Mouse (Mus musculus) heart, embryonic 13.5 days (tissue): ENCODE data around the gene Atxn2. TPM values are rescaled to one million over a fixed set of nuclear protein-coding genes. Genes with fewer than 3 reads are reported as not detected.
"Not testable (repeated sequence)": the region's sequence is repeated elsewhere in the genome, so short reads cannot be mapped to it uniquely, and the experiment has no call there.

ENCODE experiments used
- ATAC-seq: fragments of 200-750 bp; cut with Nextera tagmentation; 2 replicates; pipeline ENCODE4 v1.8.0; 2017; ENCODE audit warnings: moderate TSS enrichment; ENCODE audit not compliant: insufficient number of reproducible peaks, low FRiP score, low TSS enrichment; ENCODE audit errors: extremely low read depth
- H3K27ac ChIP-seq: fragments of 300-500 bp; sonication (generic); replicated peaks from 2 replicates; pipeline ENCODE4 v1.5.1; 2015; ENCODE audit warnings: moderate library complexity, mild to moderate bottlenecking, inconsistent platforms
- H3K27me3 ChIP-seq: fragments of 300-500 bp; sonication (generic); replicated peaks from 2 replicates; pipeline ENCODE4 v1.6.1; 2015; ENCODE audit warnings: mild to moderate bottlenecking, inconsistent platforms
- H3K36me3 ChIP-seq: fragments of 300-500 bp; sonication (generic); 2 replicates; pipeline ENCODE4 v1.6.1; 2015; ENCODE audit warnings: mild to moderate bottlenecking, inconsistent platforms
- H3K4me1 ChIP-seq: fragments of 300-500 bp; sonication (generic); 2 replicates; pipeline ENCODE4 v1.6.1; 2015; ENCODE audit warnings: inconsistent platforms
- H3K4me2 ChIP-seq: fragments of 300-500 bp; sonication (generic); 2 replicates; pipeline ENCODE4 v1.6.1; 2015; ENCODE audit warnings: inconsistent platforms, mild to moderate bottlenecking, moderate library complexity
- H3K4me3 ChIP-seq: fragments of 300-500 bp; sonication (generic); 2 replicates; pipeline ENCODE4 v1.5.1; 2015; ENCODE audit warnings: moderate library complexity, mild to moderate bottlenecking, inconsistent platforms
- H3K9ac ChIP-seq: fragments of 300-500 bp; sonication (generic); 2 replicates; pipeline ENCODE4 v1.6.1; 2015; ENCODE audit warnings: inconsistent platforms, mild to moderate bottlenecking, moderate library complexity
- H3K9me3 ChIP-seq: fragments of 300-500 bp; sonication (generic); 2 replicates; pipeline ENCODE4 v1.6.1; 2016; ENCODE audit warnings: inconsistent platforms
- WGBS: fragments of 180-500 bp; shearing (Covaris S2); methylation state at CpG from one replicate; pipeline ENCODE4 v1.1.7; 2015; ENCODE audit warnings: mixed read lengths; 5-methylcytosine and 5-hydroxymethylcytosine counted together
- polyA plus RNA-seq: library from polyadenylated mRNA; unstranded; fragments of >200 nt; fragmentation: Nextera tagmentation; extraction: Ambion mirVana; gene quantifications from 2 replicates; pipeline ENCODE4 v1.2.1, GENCODE M21; 2015

Atxn2 gene
- polyA plus RNA-seq, 1 experiment from 2014 or later, result 35.4 TPM

- Histone ChIP-seq H3K4me2 (no peak overlapping the region), H3K27me3 (no peaks in the 10 kb centered on the region), H3K9ac (no peak overlapping the region), H3K4me3 (no peak overlapping the region), H3K36me3 (peaks cover 25% of the 10 kb centered on the region), H3K4me1 (peaks cover 20% of the 10 kb centered on the region), H3K27ac (no peak overlapping the region), H3K9me3 (no peaks in the 10 kb centered on the region)
- no peak for ATAC-seq
- 70% methylated on average over 7 of the region's 7 CpGs for WGBS
Measured at GRCm38 (mm10) chr5:121690482-121691211, 20.5 kb upstream of the Atxn2 start.

DNA sequence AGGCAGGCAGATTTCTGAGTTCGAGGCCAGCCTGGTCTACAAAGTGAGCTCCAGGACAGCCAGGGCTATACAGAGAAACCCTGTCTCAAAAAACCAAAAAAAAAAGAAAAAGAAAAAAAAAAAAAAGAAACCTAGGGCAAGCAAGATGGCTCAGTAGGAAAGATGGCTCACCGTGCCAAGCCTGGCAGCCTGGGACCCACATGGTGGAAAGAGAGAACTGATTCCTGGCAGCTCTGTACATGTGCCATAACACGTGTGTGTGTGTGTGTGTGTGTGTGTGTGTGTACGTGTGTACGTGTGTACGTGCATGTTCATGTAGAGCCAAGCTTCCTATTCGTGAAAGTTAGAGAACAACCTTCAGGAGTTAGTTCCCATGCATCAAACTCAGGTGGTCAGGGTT lies 19.7 kb upstream of the Atxn2 start:
- peaks cover 12% of the 10 kb centered on the region for H3K4me1 ChIP-seq
- not testable (repeated sequence) for H3K4me3 ChIP-seq, H3K9me3 ChIP-seq, ATAC-seq, H3K27ac ChIP-seq, H3K4me2 ChIP-seq, H3K27me3 ChIP-seq, H3K9ac ChIP-seq
- H3K36me3 ChIP-seq, result peaks cover 17% of the 10 kb centered on the region
- WGBS, result 84% methylated on average over 7 of the region's 7 CpGs

DNA sequence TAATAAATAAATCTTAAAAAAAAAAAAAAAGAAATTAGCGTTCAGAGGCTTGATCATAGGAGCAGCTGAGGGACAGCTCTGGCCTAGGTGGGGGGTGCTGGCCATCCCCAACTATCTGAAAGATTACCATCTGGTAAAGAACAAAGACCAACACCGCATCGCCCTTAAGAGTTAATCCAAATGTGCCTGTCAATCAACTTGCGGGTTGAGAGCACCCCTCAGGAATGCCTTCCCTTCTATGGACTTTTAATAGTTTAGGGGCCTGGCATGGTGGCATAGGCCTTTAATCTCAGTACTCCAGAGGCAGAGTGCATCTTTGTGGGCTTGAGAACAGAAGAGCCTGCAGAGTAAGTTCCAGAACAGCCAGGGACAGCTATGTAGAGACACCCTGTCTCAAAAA lies 18.2 kb upstream of the Atxn2 start:
- 71% methylated on average over 4 of the region's 4 CpGs for WGBS
- H3K27me3 ChIP-seq, result no peaks in the 10 kb centered on the region
- H3K36me3 ChIP-seq, result 0 out of 2 replicates have a peak, but pooled peaks cover 3% of the 10 kb centered on the region
- no peak overlapping the region for H3K4me2 ChIP-seq
- no peak overlapping the region for H3K9ac ChIP-seq
- H3K27ac ChIP-seq, result no peak overlapping the region
- H3K9me3 ChIP-seq, result no peaks in the 10 kb centered on the region
- peaks cover 5% of the 10 kb centered on the region; the same call in 1 of the 2 replicates for H3K4me1 ChIP-seq
- no peak for ATAC-seq
- H3K4me3 ChIP-seq, result no peak overlapping the region

GRCm38 (mm10) chr5:121696761-121697160 lies 14.4 kb upstream of the Atxn2 start:
- Histone ChIP-seq H3K4me1 (peaks cover 19% of the 10 kb centered on the region), H3K4me3 (no peak overlapping the region), H3K9ac (no peak overlapping the region), H3K27ac (no peak overlapping the region), H3K4me2 (no peak overlapping the region), H3K9me3 (no peaks in the 10 kb centered on the region), H3K36me3 (no peaks in the 10 kb centered on the region), H3K27me3 (no peaks in the 10 kb centered on the region)
- ATAC-seq, result no peak
- WGBS, result 67% methylated on average over 6 of the region's 6 CpGs

DNA sequence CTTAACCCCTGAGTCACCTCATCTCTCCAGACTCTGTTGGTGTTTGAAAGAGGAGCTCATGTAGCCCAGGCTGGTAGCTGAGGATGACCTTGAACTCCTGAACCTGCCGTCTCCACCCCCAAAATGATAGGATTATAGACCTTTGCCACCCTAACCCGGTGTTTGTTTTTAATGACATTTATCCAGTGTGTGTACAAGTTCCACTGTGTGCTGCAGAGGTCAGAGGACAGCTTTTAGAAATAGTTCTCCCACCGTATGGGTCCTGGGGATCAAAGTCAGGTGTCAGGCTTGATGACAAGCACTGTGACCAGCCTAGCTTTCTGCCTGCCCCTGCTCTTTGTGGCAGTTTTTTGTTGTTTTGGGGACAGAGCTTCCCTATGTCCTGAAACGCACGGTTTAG lies 11.2 kb upstream of the Atxn2 start:
- no peak for ATAC-seq
- WGBS, result 50% methylated on average over 5 of the region's 5 CpGs
- H3K27ac ChIP-seq, result peak overlapping the region; percentile 73
- H3K4me1 ChIP-seq, result peaks cover 26% of the 10 kb centered on the region
- peak overlapping the region; percentile 80; the same call in 1 of the 2 replicates for H3K9ac ChIP-seq
- H3K4me2 ChIP-seq, result peak overlapping the region; percentile 64
- H3K9me3 ChIP-seq, result no peaks in the 10 kb centered on the region
- no peaks in the 10 kb centered on the region for H3K36me3 ChIP-seq
- no peak overlapping the region for H3K4me3 ChIP-seq
- H3K27me3 ChIP-seq, result no peaks in the 10 kb centered on the region

- WGBS, result 11% methylated on average over 11 of the region's 11 CpGs
- Histone ChIP-seq H3K9ac (peak overlapping the region; percentile 80), H3K4me3 (peak overlapping the region; percentile 34), H3K4me1 (peaks cover 29% of the 10 kb centered on the region), H3K9me3 (no peaks in the 10 kb centered on the region), H3K27me3 (no peaks in the 10 kb centered on the region), H3K27ac (peak overlapping the region; percentile 73), H3K36me3 (no peaks in the 10 kb centered on the region), H3K4me2 (peak overlapping the region; percentile 64)
- no peak for ATAC-seq
Measured at GRCm38 (mm10) chr5:121700496-121700895, 10.6 kb upstream of the Atxn2 start.

- H3K27ac ChIP-seq, result 0 out of 2 replicates have a peak overlapping the region, but pooled peaks have one; percentile 12
Measured at GRCm38 (mm10) chr5:121701111-121701769, 9.9 kb upstream of the Atxn2 start.

DNA sequence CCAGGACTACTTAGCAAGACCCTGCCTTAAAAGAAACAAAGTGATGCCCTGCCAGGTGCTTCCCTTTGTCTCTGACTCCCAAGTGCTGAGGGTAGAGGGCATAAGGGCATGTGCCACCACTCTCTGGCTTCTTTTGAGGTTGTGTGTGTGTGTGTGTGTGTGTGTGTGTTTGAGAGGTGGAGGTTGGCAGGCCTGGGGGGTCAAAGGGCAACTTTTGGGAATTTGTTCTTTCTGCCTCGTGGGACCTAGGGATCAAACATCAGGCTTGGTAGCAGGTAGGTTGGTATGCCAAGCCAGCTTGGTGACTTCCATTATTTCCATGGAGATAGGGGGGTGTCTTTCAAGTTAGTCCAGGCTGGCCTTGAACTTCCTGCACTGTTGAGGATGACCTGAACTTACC lies 7.8 kb upstream of the Atxn2 start:
- no peak for ATAC-seq
- H3K4me1 ChIP-seq, result peaks cover 29% of the 10 kb centered on the region
- H3K36me3 ChIP-seq, result no peaks in the 10 kb centered on the region
- no peak overlapping the region for H3K4me3 ChIP-seq
- no peaks in the 10 kb centered on the region for H3K9me3 ChIP-seq
- H3K9ac ChIP-seq, result no peak overlapping the region
- WGBS, result 55% methylated on average over 1 of the region's 1 CpGs
- H3K27me3 ChIP-seq, result no peaks in the 10 kb centered on the region
- no peak overlapping the region for H3K27ac ChIP-seq
- H3K4me2 ChIP-seq, result no peak overlapping the region

More at GRCm38 (mm10) chr5:121701111-121701769, 9.9 kb upstream of the Atxn2 start:
- no peaks in the 10 kb centered on the region for H3K36me3 ChIP-seq
- H3K4me3 ChIP-seq, result no peak overlapping the region
- H3K9me3 ChIP-seq, result no peaks in the 10 kb centered on the region
- peaks cover 29% of the 10 kb centered on the region for H3K4me1 ChIP-seq
- H3K27me3 ChIP-seq, result no peaks in the 10 kb centered on the region
- no peak for ATAC-seq
- 38% methylated on average over 8 of the region's 8 CpGs for WGBS
- H3K4me2 ChIP-seq, result peak overlapping the region; percentile 64; the same call in 1 of the 2 replicates
- peak overlapping the region; percentile 40 for H3K9ac ChIP-seq

DNA sequence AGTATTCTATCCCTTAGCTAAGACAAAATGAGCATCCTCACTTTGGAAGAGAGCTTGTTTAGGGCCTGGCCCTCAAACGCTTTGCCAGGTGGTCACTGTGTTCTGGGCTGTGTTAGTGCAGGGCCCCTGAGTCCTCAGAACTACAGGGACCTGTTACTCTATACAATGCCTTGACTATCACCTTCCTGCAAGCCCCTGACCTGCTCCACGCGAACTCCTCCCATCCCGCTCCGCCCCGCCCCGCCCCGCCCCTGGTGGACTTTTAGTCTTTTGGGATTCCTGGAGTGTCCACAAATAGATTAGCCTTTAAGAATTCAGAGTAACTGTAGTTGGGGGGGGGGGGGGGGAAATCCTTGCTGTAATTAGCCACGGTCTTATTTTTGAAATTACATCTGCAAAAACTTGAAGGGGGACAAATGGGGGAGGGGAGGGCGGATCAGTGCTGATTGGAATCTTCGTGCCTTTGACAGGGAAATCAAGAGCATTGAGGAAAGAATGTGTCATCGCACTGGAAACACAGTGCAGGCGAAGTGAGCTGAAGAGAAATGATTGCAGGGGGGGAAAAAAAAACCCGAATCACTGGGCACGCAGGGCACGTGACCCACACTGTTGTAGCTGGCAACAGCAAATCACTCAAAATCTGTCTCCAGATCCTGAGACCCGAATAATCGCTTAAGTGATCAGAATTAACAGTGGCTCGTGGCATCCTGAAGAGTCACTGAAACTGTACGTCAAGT lies 6.5 kb upstream of the Atxn2 start:
- Histone ChIP-seq H3K9me3 (no peaks in the 10 kb centered on the region), H3K4me3 (peak overlapping the region; percentile 38), H3K36me3 (no peaks in the 10 kb centered on the region), H3K27ac (0 out of 2 replicates have a peak overlapping the region, but pooled peaks have one; percentile 8), H3K27me3 (no peaks in the 10 kb centered on the region), H3K4me2 (peak overlapping the region; percentile 64), H3K9ac (peak overlapping the region; percentile 69), H3K4me1 (peaks cover 29% of the 10 kb centered on the region)
- 7% methylated on average over 20 of the region's 20 CpGs for WGBS
- no peak for ATAC-seq

DNA sequence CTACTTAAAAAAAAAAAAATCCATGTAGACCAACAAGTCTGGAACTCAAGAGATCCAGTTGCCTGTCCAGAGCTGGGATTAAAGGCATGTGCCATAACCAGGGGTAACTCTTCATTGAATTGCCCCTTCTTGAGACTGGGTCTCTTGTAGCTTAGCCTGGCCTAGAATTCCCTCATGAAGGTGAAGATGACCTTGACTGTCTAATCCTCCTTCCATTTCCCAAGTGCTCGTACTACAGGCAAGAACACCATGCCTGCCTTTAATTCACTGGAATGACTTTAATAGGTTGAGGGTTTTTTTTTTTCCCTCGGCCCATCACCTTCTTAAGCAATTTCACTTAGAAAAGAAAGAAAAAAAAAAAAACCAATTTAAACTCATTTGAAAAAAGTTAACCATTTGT lies 735 bp upstream of the Atxn2 start:
- Histone ChIP-seq H3K4me1 (peaks cover 26% of the 10 kb centered on the region), H3K4me3 (peak overlapping the region; percentile 98), H3K27ac (peak overlapping the region; percentile 97), H3K36me3 (0 out of 2 replicates have a peak, but pooled peaks cover 3% of the 10 kb centered on the region), H3K27me3 (no peaks in the 10 kb centered on the region), H3K9ac (peak overlapping the region; percentile 99), H3K4me2 (peak overlapping the region; percentile 83), H3K9me3 (no peaks in the 10 kb centered on the region)
- WGBS, result 41% methylated on average over 2 of the region's 2 CpGs
- no peak for ATAC-seq

DNA sequence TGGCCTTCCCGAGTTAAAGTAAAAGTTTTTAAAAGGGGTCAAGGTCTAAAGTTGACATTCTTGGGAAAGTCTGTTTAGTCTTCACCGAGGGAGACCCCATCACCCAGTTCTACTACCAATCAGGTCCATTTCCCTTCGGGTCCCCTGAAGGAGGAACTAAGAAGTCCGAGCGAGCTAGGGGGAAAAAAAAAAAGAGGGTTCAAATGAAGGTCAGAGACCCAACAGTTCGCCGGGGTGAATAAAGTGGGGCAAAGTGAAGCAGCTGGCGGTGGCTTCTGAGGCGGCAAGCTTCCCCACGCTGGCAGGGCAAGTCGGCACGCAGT lies 325 bp upstream of the Atxn2 start:
- Histone ChIP-seq H3K36me3 (0 out of 2 replicates have a peak, but pooled peaks cover 3% of the 10 kb centered on the region), H3K27me3 (no peaks in the 10 kb centered on the region), H3K4me2 (peak overlapping the region; percentile 83), H3K27ac (peak overlapping the region; percentile 97), H3K9me3 (no peaks in the 10 kb centered on the region), H3K4me1 (peaks cover 30% of the 10 kb centered on the region), H3K9ac (peak overlapping the region; percentile 99), H3K4me3 (peak overlapping the region; percentile 98)
- WGBS, result 1% methylated on average over 12 of the region's 12 CpGs
- no peak for ATAC-seq
